Mouse (Mus musculus) left cerebral cortex, postnatal 4 days (tissue): Measurements from ENCODE around the gene Gse1. TPM values are rescaled to one million over a fixed set of nuclear protein-coding genes. Genes with fewer than 3 reads are reported as not detected.

Experiments
- DNase-seq: peaks from one replicate; pipeline ENCODE4 v3.0.0-alpha.2; 2022
- intact Hi-C: fragments of 180-260 bp; cut with DNase I; formaldehyde crosslinking; loops from one replicate; pipeline ENCODE4 v1.15.1; 2025
- total RNA-seq, 2 experiments: library from RNA; stranded (reverse); gene quantifications; 2 replicates each; pipeline ENCODE4 v1.2.3; 2021

Gse1 gene
- total RNA-seq, 2 experiments from 2014 or later = 57.4 to 59.3 TPM

GRCm38 (mm10) chr8:120264944-120265453 is 36.7 kb downstream of the Gse1 start:
- intact Hi-C loops = no loop called here

GRCm38 (mm10) chr8:120265471-120265870 is 37.2 kb downstream of the Gse1 start:
- intact Hi-C loops = no loop called here
- DNase-seq = peak; percentile 64

More at GRCm38 (mm10) chr8:120264944-120265453, 36.7 kb downstream of the Gse1 start:
- DNase-seq = peak; percentile 90

- intact Hi-C loops = no loop called here
- peak; percentile 48 for DNase-seq
Measured at GRCm38 (mm10) chr8:120268541-120268980, 40.3 kb downstream of the Gse1 start.

- DNase-seq = peak; percentile 90
- intact Hi-C loops = no loop called here
Measured at GRCm38 (mm10) chr8:120270449-120270848, 42.2 kb downstream of the Gse1 start.

GRCm38 (mm10) chr8:120273430-120273829 is 45.2 kb downstream of the Gse1 start:
- no peak for DNase-seq
- intact Hi-C loops = no loop called here

GRCm38 (mm10) chr8:120276051-120276890 is 48.0 kb downstream of the Gse1 start:
- DNase-seq = peak; percentile 79
- intact Hi-C loops = no loop called here

- DNase-seq = peak; percentile 42
- intact Hi-C loops = no loop called here
Measured at GRCm38 (mm10) chr8:120276891-120277426, 48.7 kb downstream of the Gse1 start.

GRCm38 (mm10) chr8:120278009-120278408 is 49.8 kb downstream of the Gse1 start:
- DNase-seq = peak; percentile 32

GRCm38 (mm10) chr8:120279418-120279817 is 51.2 kb downstream of the Gse1 start:
- intact Hi-C loops = no loop called here
- peak; percentile 47 for DNase-seq

More at GRCm38 (mm10) chr8:120278009-120278408, 49.8 kb downstream of the Gse1 start:
- intact Hi-C loops = no loop called here

- peak; percentile 87 for DNase-seq
- intact Hi-C loops = loop anchor here (5.0 to 10.0 kb wide), 2 partner anchors 253 to 331 kb away; no protein-coding TSS in a partner anchor
Measured at GRCm38 (mm10) chr8:120281487-120281886, 53.2 kb downstream of the Gse1 start.

- DNase-seq = no peak
- intact Hi-C loops = loop anchor here (5.0 to 10.0 kb wide), 2 partner anchors 252 to 330 kb away; no protein-coding TSS in a partner anchor
Measured at GRCm38 (mm10) chr8:120282465-120282864, 54.2 kb downstream of the Gse1 start.

- intact Hi-C loops = loop anchor here (5.0 to 10.0 kb wide), 2 partner anchors 251 to 328 kb away; no protein-coding TSS in a partner anchor
- DNase-seq = no peak
Measured at GRCm38 (mm10) chr8:120284265-120284664, 56.0 kb downstream of the Gse1 start.

- DNase-seq = no peak
- intact Hi-C loops = loop anchor here (10.0 kb wide), 1 partner anchor 250 kb away; no protein-coding TSS in a partner anchor
Measured at GRCm38 (mm10) chr8:120285033-120285432, 56.8 kb downstream of the Gse1 start.

GRCm38 (mm10) chr8:120285878-120286277 is 57.6 kb downstream of the Gse1 start:
- no peak for DNase-seq
- intact Hi-C loops = loop anchor here (10.0 kb wide), 1 partner anchor 249 kb away; no protein-coding TSS in a partner anchor

- intact Hi-C loops = loop anchor here (10.0 kb wide), 1 partner anchor 246 kb away; no protein-coding TSS in a partner anchor
- peak; percentile 68 for DNase-seq
Measured at GRCm38 (mm10) chr8:120288122-120288908, 60.1 kb downstream of the Gse1 start.

GRCm38 (mm10) chr8:120289191-120289590 is 60.9 kb downstream of the Gse1 start:
- no peak for DNase-seq
- intact Hi-C loops = loop anchor here (10.0 kb wide), 1 partner anchor 246 kb away; no protein-coding TSS in a partner anchor

- peak; percentile 86 for DNase-seq
- intact Hi-C loops = loop anchor here (10.0 kb wide), 1 partner anchor 245 kb away; no protein-coding TSS in a partner anchor
Measured at GRCm38 (mm10) chr8:120289698-120290181, 61.5 kb downstream of the Gse1 start.

GRCm38 (mm10) chr8:120290614-120291013 is 62.4 kb downstream of the Gse1 start:
- peak; percentile 48 for DNase-seq
- intact Hi-C loops = no loop called here

- DNase-seq = peak; percentile 60
- intact Hi-C loops = no loop called here
Measured at GRCm38 (mm10) chr8:120291650-120292049, 63.4 kb downstream of the Gse1 start.
